Mouse (Mus musculus) brain, embryonic 18.5 days (tissue): Measurements from ENCODE around the gene Vopp1.
"Not testable (repeated sequence)": the region's sequence is repeated elsewhere in the genome, so short reads cannot be mapped to it uniquely, and the experiment has no call there.

Source experiments
- DNase-seq: peaks from one replicate; pipeline ENCODE4 v3.0.0-alpha.2; 2012; ENCODE audit warnings: low read depth, low spot score

Vopp1 gene

DNA sequence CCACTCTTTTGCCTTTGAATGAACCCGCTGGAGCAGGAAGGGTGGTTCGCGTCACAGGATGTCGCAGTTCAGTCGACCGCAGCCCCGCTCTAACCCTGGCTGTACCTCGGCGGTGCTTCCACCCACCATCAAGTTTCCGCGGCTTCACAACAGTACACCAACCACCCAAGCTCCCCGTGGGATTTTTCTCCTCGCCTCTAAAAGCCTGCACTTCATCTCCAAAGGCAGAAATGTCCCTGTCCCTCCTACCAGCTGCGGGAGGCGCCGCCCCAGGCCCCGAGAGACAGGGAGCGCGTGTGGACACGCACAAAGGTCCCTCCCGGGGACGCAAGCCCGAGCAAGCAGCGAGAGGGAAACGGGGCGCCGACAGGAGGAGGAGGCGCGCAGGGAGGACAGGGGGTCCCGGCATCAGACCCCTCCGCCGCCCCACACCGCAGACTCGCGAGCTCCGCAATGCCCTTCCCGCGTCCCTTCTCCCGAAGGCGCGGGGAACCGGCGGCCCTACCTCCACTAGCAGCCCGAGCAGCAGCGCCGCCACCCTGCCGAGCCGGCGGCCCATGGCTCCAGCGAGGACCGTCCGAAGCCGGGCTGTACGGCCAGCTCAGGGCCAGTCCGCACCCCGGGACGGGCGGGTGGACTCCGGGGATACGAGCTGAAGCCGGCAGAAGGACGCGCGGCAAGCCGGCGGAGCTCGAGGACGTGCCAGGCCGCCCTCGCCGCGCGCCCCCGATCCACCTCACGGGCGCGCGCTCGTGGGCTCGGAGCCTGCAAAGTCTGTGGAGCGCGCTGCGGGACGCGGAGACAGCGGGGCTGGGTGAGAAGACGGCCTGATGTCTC, at the start of gene Vopp1:
TSS of gene Vopp1 (minus strand) at position 738 of the 837 bp plus-strand sequence.
- DNase-seq, result no peak

- peak; percentile 12 for DNase-seq
Observed at GRCm38 (mm10) chr6:57859043-57860042, 34.4 kb upstream of the Vopp1 start.

- not testable (repeated sequence) for DNase-seq
Observed at GRCm38 (mm10) chr6:57851177-57851576, 26.2 kb upstream of the Vopp1 start.

GRCm38 (mm10) chr6:57850286-57850685, 25.3 kb upstream of the Vopp1 start, which contains the start of gene Vmn1r21:
Gene Vmn1r21 (minus strand): TSS chr6:57850343.
- DNase-seq, result no peak

DNA sequence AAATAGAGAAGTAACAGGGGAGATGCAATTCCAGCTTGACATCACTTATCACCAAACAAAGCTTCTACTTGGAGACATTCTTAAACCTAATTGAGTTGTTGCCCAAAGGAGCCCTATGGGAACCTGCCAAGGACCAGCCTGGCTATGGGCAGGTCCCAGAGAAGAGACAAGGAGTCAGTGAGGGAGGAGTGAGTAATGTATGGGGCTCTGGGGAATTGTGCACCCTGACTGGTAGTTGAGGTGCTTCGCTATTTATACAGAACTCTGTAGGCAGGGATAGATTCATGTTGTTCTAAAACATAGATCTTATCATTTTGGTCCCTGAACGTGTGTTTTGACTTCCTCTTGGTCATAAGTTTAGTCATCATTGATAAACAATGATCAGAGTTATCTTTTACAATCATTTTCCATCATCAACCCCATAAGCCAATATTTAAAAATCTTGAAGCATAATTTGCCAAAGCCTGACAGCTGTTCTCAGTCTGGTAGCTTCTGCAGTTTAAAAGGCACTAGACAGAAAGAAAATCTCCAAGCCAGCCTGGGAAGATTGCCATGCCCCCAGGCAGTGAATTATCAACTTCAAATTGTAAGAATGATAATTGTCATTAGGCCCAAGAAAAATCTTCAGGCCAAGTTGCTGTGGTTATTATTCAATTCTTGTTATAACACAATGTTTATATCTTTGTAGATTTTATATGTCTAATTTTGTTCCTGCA, 14.9 kb upstream of the Vopp1 start:
- no peak for DNase-seq

DNA sequence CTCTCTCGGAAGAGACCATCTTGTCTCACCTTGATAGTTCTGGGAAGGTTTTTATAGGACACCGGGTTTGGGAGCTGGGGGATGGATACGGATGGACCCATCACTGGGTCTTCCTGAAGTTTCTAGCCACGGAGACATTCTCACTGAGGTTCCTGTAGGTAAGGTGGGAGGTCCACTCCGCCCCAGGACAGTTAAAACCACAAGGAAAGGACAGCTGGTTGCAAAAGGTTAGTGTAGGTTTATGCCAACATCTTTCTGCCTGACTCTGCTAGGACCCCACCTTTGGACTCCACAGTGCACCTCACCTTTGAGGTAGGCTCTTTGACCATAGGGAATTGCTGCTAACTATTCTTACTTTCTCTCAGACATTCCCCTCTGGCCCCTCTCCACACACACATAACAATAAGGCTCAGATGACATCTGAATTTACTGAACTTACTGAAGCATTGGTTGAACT, 328 bp upstream of the Vopp1 start:
- no peak for DNase-seq

- no peak for DNase-seq
Observed at GRCm38 (mm10) chr6:57823461-57823860, 1.5 kb downstream of the Vopp1 start.

- no peak for DNase-seq
Observed at GRCm38 (mm10) chr6:57822648-57823410, 2.1 kb downstream of the Vopp1 start.

DNA sequence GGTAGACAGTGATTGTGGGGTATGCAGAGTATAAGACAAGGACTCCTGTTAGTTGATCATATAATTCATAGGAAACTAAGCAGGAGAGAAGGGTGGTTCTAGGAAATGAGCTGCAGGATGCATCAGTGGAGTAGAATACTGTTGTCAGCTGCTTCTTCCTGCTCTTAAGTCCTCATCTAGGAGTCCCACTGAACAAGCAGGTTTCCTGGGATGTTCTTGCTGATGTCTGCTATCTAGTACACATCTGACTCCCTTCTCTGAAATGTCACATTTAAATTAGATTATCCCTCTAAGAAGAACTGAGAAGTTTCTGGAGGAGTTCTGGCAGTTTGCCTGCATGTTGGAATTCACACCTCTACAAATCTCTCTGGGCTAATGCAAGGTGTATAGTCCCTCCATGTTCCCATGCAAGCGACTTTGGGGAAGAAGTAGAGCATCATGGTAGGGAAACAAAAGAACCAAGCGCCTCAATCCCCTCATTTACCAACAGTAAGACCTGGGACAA, 10.5 kb downstream of the Vopp1 start:
- DNase-seq, result no peak

- DNase-seq, result no peak
Observed at GRCm38 (mm10) chr6:57811748-57812730, 12.9 kb downstream of the Vopp1 start.

GRCm38 (mm10) chr6:57805218-57806069, 19.5 kb downstream of the Vopp1 start:
- no peak for DNase-seq

DNA sequence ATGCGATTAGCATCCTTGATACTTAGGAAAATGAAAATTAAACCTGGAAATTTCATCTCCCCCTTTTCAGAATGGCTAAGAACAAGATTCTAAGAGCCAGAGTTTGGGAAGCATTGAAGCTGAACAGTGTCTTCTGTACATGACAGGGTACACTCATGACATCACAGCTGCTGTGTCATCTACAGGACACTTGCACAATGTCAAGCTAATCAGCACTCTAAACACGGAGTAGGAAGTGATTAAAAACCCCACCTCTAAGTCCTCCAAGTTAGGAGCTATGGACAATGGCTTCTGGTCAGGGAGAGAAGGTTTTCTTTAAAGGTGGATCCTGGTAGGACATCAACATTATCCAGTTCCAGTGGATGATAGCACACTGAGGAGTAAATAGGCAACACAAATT, 21.8 kb downstream of the Vopp1 start:
- DNase-seq, result no peak

DNA sequence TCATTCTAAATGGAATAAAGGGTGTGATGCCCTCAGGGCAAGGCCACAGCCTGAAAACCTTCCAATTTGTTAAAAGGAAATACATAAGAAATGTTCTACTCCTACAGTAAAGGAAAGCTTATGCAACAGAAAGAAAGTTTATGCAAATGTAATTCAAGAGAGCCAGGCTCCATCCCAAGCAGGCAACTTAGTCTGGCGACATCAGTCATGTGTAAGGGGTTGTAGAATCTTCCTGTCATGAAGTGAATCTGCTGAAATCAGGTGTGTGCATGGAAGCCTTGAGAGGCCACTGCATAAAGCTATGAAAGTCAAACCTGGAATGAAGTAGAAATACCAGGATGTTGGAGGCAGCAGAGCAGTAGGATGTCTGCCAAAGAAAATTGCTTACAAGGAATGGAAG, 26.0 kb downstream of the Vopp1 start:
- no peak for DNase-seq

- DNase-seq, result no peak
Observed at GRCm38 (mm10) chr6:57796853-57797423, 28.0 kb downstream of the Vopp1 start.

DNA sequence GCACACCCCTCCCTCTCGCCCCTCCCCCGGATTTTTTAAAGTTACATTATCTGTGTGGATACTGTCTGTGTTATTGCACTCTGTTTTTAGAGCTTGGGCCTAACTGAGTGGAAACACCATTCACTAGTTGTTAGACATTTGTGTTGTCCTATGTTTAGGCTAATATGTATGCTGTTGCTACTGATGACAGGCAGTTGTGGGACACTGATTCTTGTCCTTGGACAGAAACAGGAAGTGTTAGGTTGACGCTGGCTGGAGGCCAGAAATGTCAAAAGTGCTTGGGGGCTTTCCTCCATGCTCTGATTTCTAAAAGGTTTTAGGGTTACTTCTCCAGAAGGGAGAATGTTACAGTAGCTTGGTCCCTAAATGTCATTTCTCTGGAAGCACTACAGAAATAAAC, 29.1 kb downstream of the Vopp1 start:
- DNase-seq, result no peak

GRCm38 (mm10) chr6:57792821-57793220, 32.1 kb downstream of the Vopp1 start:
- DNase-seq, result not testable (repeated sequence)

DNA sequence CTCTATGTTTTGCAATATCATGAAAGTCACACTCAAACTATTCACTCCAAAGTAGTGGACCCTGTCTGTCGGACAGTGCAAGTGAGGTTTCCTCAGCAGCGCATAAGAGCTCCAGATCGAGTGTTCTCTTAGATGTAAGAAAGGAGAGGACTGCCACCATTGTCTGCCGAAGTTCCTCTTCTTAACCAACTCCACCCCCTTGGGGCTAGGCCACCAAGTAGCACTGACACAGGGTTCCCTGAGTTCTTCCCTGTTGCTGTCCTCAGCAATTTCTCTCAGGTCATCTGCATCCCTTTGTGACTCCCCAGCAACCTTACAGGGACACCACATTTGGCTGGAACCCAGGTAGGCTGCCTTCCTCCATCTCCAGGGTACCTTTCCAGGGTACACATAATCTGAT, 34.4 kb downstream of the Vopp1 start:
- no peak for DNase-seq

DNA sequence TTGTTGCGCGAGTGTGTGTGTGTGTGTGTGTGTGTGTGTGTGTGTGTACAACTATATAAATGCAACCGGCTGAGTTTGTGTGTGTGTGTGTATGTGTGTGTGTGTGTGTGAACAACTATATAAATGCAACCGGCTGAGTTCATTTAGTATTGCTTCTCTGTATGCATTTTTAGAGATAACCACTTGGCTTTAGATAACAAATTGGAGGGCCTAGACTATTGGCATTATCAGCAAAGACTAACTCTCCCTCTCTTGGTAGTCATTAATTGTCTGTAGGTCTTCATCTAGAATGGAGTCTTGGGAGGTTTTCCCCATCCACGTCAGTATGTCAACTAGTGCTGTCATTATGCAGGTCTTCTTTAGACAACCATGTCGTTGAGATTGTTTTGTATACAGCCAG, 37.6 kb downstream of the Vopp1 start:
- no peak for DNase-seq
